Mouse (Mus musculus): ENCODE measurements at regions not wholly inside any gene's neighbourhood (a gene's known extent, or its start where the extent isn't known, plus 50 kb on each side); places are given as distances from the start of the nearest gene placed in this dataset.

DNA sequence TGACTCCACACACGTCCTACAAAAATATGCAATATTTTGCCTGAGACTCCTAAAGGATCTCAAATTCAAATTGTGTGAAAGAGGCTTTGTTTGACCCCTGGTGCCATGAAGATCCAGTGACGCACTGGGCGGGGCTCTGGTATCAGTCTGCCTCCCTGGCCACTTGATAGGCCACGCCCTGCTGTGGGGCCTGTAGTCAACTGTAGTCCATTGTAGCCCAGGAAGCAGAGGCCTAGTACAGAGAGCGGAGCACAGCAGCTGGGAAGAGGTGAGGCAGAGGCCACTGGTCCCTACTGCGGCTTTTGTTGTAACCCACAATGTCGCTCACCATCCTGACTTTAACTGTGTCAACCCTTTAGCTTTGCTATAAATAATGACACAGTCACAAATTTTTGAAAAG lies 88.5 kb upstream of the Klf3 start:
- TF ChIP-seq CTCF (IDR thresholded peaks at IDR 0.05; ENCODE audit: borderline replicate concordance, control insufficient read depth, extremely low read depth, insufficient read depth, low read length, poor library complexity): no peak
- TF ChIP-seq POLR2A (IDR thresholded peaks at IDR 0.05; ENCODE audit: control insufficient read depth, extremely low read depth, insufficient read depth, low read length, poor library complexity): no peak

All from thymus, adult 2 months (tissue).